Comparison of ENCODE assay signal across 23 mouse cellular contexts in the genomic region with DNA sequence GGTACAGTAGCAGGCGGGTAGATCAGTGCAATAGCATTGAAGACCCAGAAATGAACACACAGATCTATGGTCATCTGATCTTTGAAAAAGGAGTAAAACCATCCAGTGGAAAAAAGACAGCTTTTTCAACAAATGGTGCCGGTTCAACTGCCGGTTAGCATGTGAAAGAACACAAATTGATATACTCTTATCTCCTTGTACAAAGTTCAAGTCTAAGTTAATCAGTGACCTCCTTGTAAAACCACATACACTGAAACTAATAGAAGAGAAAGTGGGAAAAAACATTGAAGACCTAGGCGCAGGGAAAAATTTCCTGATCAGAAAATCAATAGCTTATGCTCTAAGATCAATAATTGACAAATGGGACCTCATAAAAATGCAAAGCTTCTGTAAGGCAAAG. TPM values are rescaled to one million over a fixed set of nuclear protein-coding genes. Genes with fewer than 3 reads are reported as not detected.
DNase-seq lines count a peak whose midpoint lies in the region; ATAC-seq and TF ChIP-seq lines count a peak whose summit lies in the region.
"Had no signal": no experiment of that assay in that cellular context is flagged by ENCODE, and none has a peak within 500 bp of the region (broad histone marks: within the 10 kb centered on the region; RNA-seq: fewer than 3 reads in every experiment).

No protein-coding gene starts in this region.

- 73% methylated on average over 4 of the region's 4 CpGs for WGBS in stomach, embryonic 15.5 days
- 73% methylated on average over 4 of the region's 4 CpGs for WGBS in stomach, postnatal 0 days
- WGBS in intestine, embryonic 16.5 days: 71% methylated on average over 4 of the region's 4 CpGs
- 40% methylated on average over 4 of the region's 4 CpGs for WGBS in large intestine, adult 2 months
- 94% methylated on average over 4 of the region's 4 CpGs for WGBS in thymus, adult 2 months

- H3K27ac ChIP-seq in stomach, embryonic 15.5 days: no peak overlapping the region
- H3K27ac ChIP-seq in stomach, postnatal 0 days (replicated peaks): no peak overlapping the region
- H3K27ac ChIP-seq in intestine, embryonic 16.5 days (ENCODE audit: low read length): peak overlapping the region; percentile 43; the same call in 1 of the 2 replicates
- no peak overlapping the region for H3K27ac ChIP-seq in thymus, adult 2 months (ENCODE audit: control insufficient read depth, insufficient read depth, low read length)
- H3K27ac ChIP-seq: embryonic facial prominence, embryonic 10.5 days; embryonic facial prominence, embryonic 12.5 days; forebrain, embryonic 13.5 days; forebrain, embryonic 15.5 days had no signal

- no peak for DNase-seq in stomach, postnatal 0 days (ENCODE audit: low spot score)
- peak; percentile 13 for DNase-seq in large intestine, adult 2 months (ENCODE audit: low read depth, low spot score)
- no peak for DNase-seq in adrenal gland, adult (ENCODE audit: inconsistent age in 2 of 2, low spot score in 1 of 2)
- DNase-seq in layer of hippocampus, adult 11-12 months (ENCODE audit: low spot score): no peak
- DNase-seq in thymus, adult 2 months: no peak
- DNase-seq: adrenal gland, adult 8-10 months; adrenal gland, postnatal 14 days; adrenal gland, postnatal 36 days; cerebellum, adult 11-12 months; cerebellum, adult 2 months; cerebellum, adult 9-10 months; cerebellum, postnatal 10 days; cerebellum, postnatal 25 days had no signal

- no peaks in the 10 kb centered on the region for H3K9me3 ChIP-seq in stomach, embryonic 15.5 days
- H3K9me3 ChIP-seq in stomach, postnatal 0 days (ENCODE audit: control insufficient read depth, low read length): no peaks in the 10 kb centered on the region
- H3K9me3 ChIP-seq in intestine, embryonic 16.5 days (ENCODE audit: control insufficient read depth, low read length): no peaks in the 10 kb centered on the region
- H3K9me3 ChIP-seq: embryonic facial prominence, embryonic 10.5 days; embryonic facial prominence, embryonic 12.5 days; forebrain, embryonic 13.5 days had no signal

- TF ChIP-seq POLR2A in thymus, adult 2 months (IDR thresholded peaks at IDR 0.05; ENCODE audit: control insufficient read depth, extremely low read depth, insufficient read depth, low read length, poor library complexity): no peak

- no peak overlapping the region for H3K4me3 ChIP-seq in stomach, embryonic 15.5 days (replicated peaks)
- no peak overlapping the region for H3K4me3 ChIP-seq in stomach, postnatal 0 days (ENCODE audit: low read depth, low read length)
- H3K4me3 ChIP-seq in intestine, embryonic 16.5 days (ENCODE audit: low read length): no peak overlapping the region
- no peak overlapping the region for H3K4me3 ChIP-seq in thymus, adult 2 months (ENCODE audit: control insufficient read depth, insufficient read depth, low read length)
- H3K4me3 ChIP-seq: embryonic facial prominence, embryonic 10.5 days; embryonic facial prominence, embryonic 12.5 days; forebrain, embryonic 13.5 days; forebrain, embryonic 15.5 days had no signal

- ATAC-seq in stomach, embryonic 15.5 days (ENCODE audit: insufficient read depth, low FRiP score, low read depth): peak; percentile 60; the same call in 1 of the 2 replicates
- ATAC-seq in stomach, postnatal 0 days (ENCODE audit: low FRiP score, low TSS enrichment): no peak
- ATAC-seq in intestine, embryonic 16.5 days: peak; percentile 94
- ATAC-seq: forebrain, embryonic 13.5 days; forebrain, embryonic 15.5 days had no signal

- no peaks in the 10 kb centered on the region for H3K4me1 ChIP-seq in stomach, embryonic 15.5 days
- no peaks in the 10 kb centered on the region for H3K4me1 ChIP-seq in stomach, postnatal 0 days (replicated peaks; ENCODE audit: control insufficient read depth, insufficient read depth)
- H3K4me1 ChIP-seq in intestine, embryonic 16.5 days (ENCODE audit: control insufficient read depth, insufficient read depth, low read length): no peaks in the 10 kb centered on the region
- H3K4me1 ChIP-seq in thymus, adult 2 months (replicated peaks; ENCODE audit: control insufficient read depth, insufficient read depth, low read length): no peaks in the 10 kb centered on the region
- H3K4me1 ChIP-seq: embryonic facial prominence, embryonic 10.5 days; embryonic facial prominence, embryonic 12.5 days; forebrain, embryonic 13.5 days; forebrain, embryonic 15.5 days had no signal

- no peak overlapping the region for H3K4me2 ChIP-seq in stomach, embryonic 15.5 days
- no peak overlapping the region for H3K4me2 ChIP-seq in stomach, postnatal 0 days (replicated peaks; ENCODE audit: low read depth)
- no peak overlapping the region for H3K4me2 ChIP-seq in intestine, embryonic 16.5 days (ENCODE audit: low read depth, low read length)
- H3K4me2 ChIP-seq: embryonic facial prominence, embryonic 12.5 days; forebrain, embryonic 13.5 days; forebrain, embryonic 15.5 days had no signal

- H3K36me3 ChIP-seq in stomach, embryonic 15.5 days: no peaks in the 10 kb centered on the region
- H3K36me3 ChIP-seq in stomach, postnatal 0 days (ENCODE audit: control insufficient read depth, insufficient read depth, low read length): no peaks in the 10 kb centered on the region
- H3K36me3 ChIP-seq in intestine, embryonic 16.5 days (ENCODE audit: control insufficient read depth, insufficient read depth, low read length): no peaks in the 10 kb centered on the region
- no peaks in the 10 kb centered on the region for H3K36me3 ChIP-seq in thymus, adult 2 months (ENCODE audit: control insufficient read depth, insufficient read depth, low read length)
- H3K36me3 ChIP-seq: embryonic facial prominence, embryonic 10.5 days; embryonic facial prominence, embryonic 12.5 days; forebrain, embryonic 15.5 days had no signal

- no peak for TF ChIP-seq CTCF in stomach, postnatal 0 days (IDR thresholded peaks at IDR 0.05; ENCODE audit: low read depth)
- TF ChIP-seq CTCF in thymus, adult 2 months (IDR thresholded peaks at IDR 0.05; ENCODE audit: borderline replicate concordance, control insufficient read depth, extremely low read depth, insufficient read depth, low read length, poor library complexity): no peak

- H3K9ac ChIP-seq in stomach, embryonic 15.5 days: no peak overlapping the region
- no peak overlapping the region for H3K9ac ChIP-seq in stomach, postnatal 0 days (ENCODE audit: low read length)
- H3K9ac ChIP-seq in intestine, embryonic 16.5 days (ENCODE audit: low read depth, low read length): no peak overlapping the region
- H3K9ac ChIP-seq: embryonic facial prominence, embryonic 12.5 days; forebrain, embryonic 13.5 days; forebrain, embryonic 15.5 days had no signal

- TF ChIP-seq EP300 in stomach, postnatal 0 days (optimal IDR thresholded peaks at IDR 0.05): no peak

- no peaks in the 10 kb centered on the region for H3K27me3 ChIP-seq in stomach, embryonic 15.5 days (replicated peaks)
- H3K27me3 ChIP-seq in stomach, postnatal 0 days (ENCODE audit: control insufficient read depth, insufficient read depth, low read length): no peaks in the 10 kb centered on the region
- no peaks in the 10 kb centered on the region for H3K27me3 ChIP-seq in intestine, embryonic 16.5 days (replicated peaks; ENCODE audit: control insufficient read depth, insufficient read depth, low read length)
- H3K27me3 ChIP-seq in thymus, adult 2 months (ENCODE audit: control insufficient read depth, insufficient read depth, low read length): no peaks in the 10 kb centered on the region
- H3K27me3 ChIP-seq: embryonic facial prominence, embryonic 12.5 days; forebrain, embryonic 13.5 days; forebrain, embryonic 15.5 days had no signal

RNA-seq across cellular contexts. Expression of a gene that starts 27.0 kb away (rescaled TPM):
- not detected in 2 replicates for polyA plus RNA-seq in stomach, embryonic 15.5 days (2015; fragmentation: Nextera tagmentation; extraction: Ambion mirVana)
- not detected in 2 replicates for polyA plus RNA-seq in stomach, postnatal 0 days (2015; fragmentation: Nextera tagmentation; extraction: Ambion mirVana)
- polyA plus RNA-seq in intestine, embryonic 16.5 days (2015; fragmentation: Nextera tagmentation; extraction: Ambion mirVana): not detected in 2 replicates
- polyA plus RNA-seq in large intestine, adult 2 months (2012; rRNA removed): not detected in 2 replicates
- polyA plus RNA-seq in thymus, adult 2 months (2012; rRNA removed): not detected in 2 replicates
- polyA plus RNA-seq: C2C12; cerebellum, adult 2 months; cortical plate, adult 2 months; embryonic facial prominence, embryonic 10.5 days; embryonic facial prominence, embryonic 12.5 days; embryonic facial prominence, embryonic 14.5 days; forebrain, embryonic 11.5 days; forebrain, embryonic 13.5 days; forebrain, embryonic 15.5 days had no signal

RNA-seq across cellular contexts. Expression of a gene that starts 60.0 kb away (rescaled TPM):
- 0.37 and 0.77 TPM in 2 replicates for polyA plus RNA-seq in stomach, embryonic 15.5 days (2015; fragmentation: Nextera tagmentation; extraction: Ambion mirVana)
- polyA plus RNA-seq in stomach, postnatal 0 days (2015; fragmentation: Nextera tagmentation; extraction: Ambion mirVana): 0.55 and 0.96 TPM in 2 replicates
- 4.8 and 6.1 TPM in 2 replicates for polyA plus RNA-seq in intestine, embryonic 16.5 days (2015; fragmentation: Nextera tagmentation; extraction: Ambion mirVana)
- polyA plus RNA-seq in large intestine, adult 2 months (2012; rRNA removed): 2.2 and 18.9 TPM in 2 replicates
- polyA plus RNA-seq in thymus, adult 2 months (2012; rRNA removed): 0.10 TPM in 1 of 2 replicates, not detected in the other
- polyA plus RNA-seq: C2C12; cerebellum, adult 2 months; cortical plate, adult 2 months; embryonic facial prominence, embryonic 10.5 days; embryonic facial prominence, embryonic 12.5 days; embryonic facial prominence, embryonic 14.5 days; forebrain, embryonic 11.5 days; forebrain, embryonic 13.5 days; forebrain, embryonic 15.5 days had no signal
